Mouse (Mus musculus) spleen, adult 2 months (tissue): ENCODE results near the gene Necap2. TPM values are rescaled to one million over a fixed set of nuclear protein-coding genes. Genes with fewer than 3 reads are reported as not detected.

Experiments used
- DNase-seq, 2 experiments: peaks; one replicate each; pipeline versions ENCODE4 v3.0.0 to v3.0.0-alpha.2; 2012 to 2021; ENCODE audit warnings: low spot score in 2 of 2, low read depth in 1 of 2
- H3K27ac ChIP-seq: fragments of 200-500 bp; 2 replicates; pipeline ENCODE4 v1.5.1; 2012; ENCODE audit warnings: low read length, inconsistent platforms; ENCODE audit not compliant: insufficient read depth
- H3K27me3 ChIP-seq: fragments of 200-500 bp; 2 replicates; pipeline ENCODE4 v1.6.1; 2012; ENCODE audit warnings: mild to moderate bottlenecking, moderate library complexity, low read length, inconsistent platforms; ENCODE audit not compliant: control insufficient read depth, insufficient read depth
- H3K36me3 ChIP-seq: fragments of 200-500 bp; 2 replicates; pipeline ENCODE4 v1.6.1; 2012; ENCODE audit warnings: mild to moderate bottlenecking, low read length, inconsistent platforms; ENCODE audit not compliant: control insufficient read depth, insufficient read depth
- H3K4me1 ChIP-seq: fragments of 200-500 bp; 2 replicates; pipeline ENCODE4 v1.6.1; 2011; ENCODE audit warnings: inconsistent platforms; ENCODE audit not compliant: control insufficient read depth, insufficient read depth, insufficient read length
- H3K4me3 ChIP-seq: fragments of 200-500 bp; 2 replicates; pipeline ENCODE4 v1.5.1; 2011; ENCODE audit warnings: mild to moderate bottlenecking, inconsistent platforms; ENCODE audit not compliant: insufficient read depth, insufficient read length; ENCODE audit errors: extremely low read depth
- CTCF ChIP-seq: fragments of 200-500 bp; IDR thresholded peaks from 2 replicates; pipeline ENCODE4 v1.5.1; 2011; ENCODE audit warnings: mild to moderate bottlenecking, inconsistent platforms; ENCODE audit not compliant: insufficient read depth, insufficient read length, insufficient replicate concordance; ENCODE audit errors: extremely low read depth
- POLR2A ChIP-seq: fragments of 200-500 bp; IDR thresholded peaks from 2 replicates; pipeline ENCODE4 v1.6.1; 2011; ENCODE audit warnings: low read depth, low read length, inconsistent platforms
- WGBS: fragments of 180-500 bp; shearing (Covaris S2); methylation state at CpG from one replicate; pipeline ENCODE4 v1.1.7; 2018; 5-methylcytosine and 5-hydroxymethylcytosine counted together
- polyA plus RNA-seq: library from polyadenylated mRNA; depleted of rRNA; stranded (reverse); fragments of >200 nt; gene quantifications from 2 replicates; pipeline ENCODE4 v1.2.3, GENCODE M21; 2012

Necap2 gene
- polyA plus RNA-seq, 1 experiment, result 71.3 TPM

DNA sequence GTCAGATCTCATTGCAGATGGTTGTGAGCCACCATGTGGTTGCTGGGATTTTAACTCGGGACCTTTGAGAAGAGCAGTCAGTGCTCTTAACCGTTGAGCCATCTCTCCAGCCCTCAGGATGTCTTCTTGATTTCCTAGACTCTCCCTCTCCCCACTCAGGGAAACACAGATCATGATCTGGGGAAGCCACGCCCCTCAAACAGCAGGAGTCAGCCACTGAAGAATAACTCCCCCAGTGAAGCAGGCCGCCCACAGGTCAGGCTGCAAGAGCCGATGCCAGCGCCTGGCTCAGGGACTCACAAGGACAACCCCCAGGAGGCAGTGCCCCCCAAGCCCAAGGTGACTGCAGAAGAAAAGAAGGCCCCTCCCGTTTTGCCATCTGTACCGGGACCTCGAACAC, 18.6 kb upstream of the Necap2 start:
- TF ChIP-seq CTCF, result no peak
- no peak for TF ChIP-seq POLR2A
- Histone ChIP-seq H3K27me3 (no peaks in the 10 kb centered on the region), H3K4me1 (no peaks in the 10 kb centered on the region), H3K27ac (no peak overlapping the region), H3K4me3 (no peak overlapping the region), H3K36me3 (no peaks in the 10 kb centered on the region)
- DNase-seq, result no peak
- 42% methylated on average over 9 of the region's 9 CpGs for WGBS

DNA sequence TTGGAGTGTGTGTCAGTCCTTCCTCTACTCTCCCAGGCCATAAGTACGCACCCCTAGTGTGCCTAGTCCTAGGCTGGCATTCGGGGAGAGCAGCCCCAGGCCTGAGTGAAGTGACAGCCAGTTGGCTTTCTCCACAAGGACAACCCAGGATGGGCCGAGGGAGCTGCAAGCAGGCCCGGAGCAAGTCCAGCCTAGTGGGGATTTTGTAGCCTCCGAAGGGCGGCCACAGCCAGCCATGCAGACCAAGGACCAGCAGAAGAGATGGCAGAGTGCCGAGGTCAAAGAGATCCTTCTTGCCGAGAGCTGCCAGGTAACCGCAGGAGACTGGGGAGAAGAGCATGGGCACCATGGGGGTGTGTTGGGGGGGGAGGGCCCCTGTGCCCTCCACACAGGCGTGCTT, 16.9 kb upstream of the Necap2 start:
- 93% methylated on average over 10 of the region's 10 CpGs for WGBS

DNA sequence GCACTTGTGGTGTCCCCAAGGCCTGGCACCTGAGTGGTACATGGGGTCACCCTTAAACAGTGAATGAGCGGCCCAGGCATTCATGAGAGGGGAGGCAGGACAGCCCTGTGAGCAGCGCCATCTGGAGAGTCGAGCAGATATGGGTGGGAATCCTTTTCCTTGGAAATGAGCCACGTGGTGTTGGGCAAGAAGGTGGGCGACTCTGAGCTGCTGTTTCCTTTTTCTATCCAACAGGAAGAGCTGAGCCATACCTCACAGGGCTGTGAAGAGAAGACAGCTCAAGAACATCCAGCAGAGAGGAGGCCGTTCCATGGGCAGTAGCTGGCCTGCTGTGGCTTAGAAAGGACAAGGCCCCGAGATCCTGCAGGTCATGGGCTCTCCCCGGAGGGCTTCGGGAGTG, 10.6 kb upstream of the Necap2 start:
- WGBS, result 72% methylated on average over 9 of the region's 9 CpGs
- no peaks in the 10 kb centered on the region for H3K4me1 ChIP-seq
- no peaks in the 10 kb centered on the region for H3K36me3 ChIP-seq
- H3K27me3 ChIP-seq, result no peaks in the 10 kb centered on the region
- no peak for TF ChIP-seq POLR2A
- no peak for TF ChIP-seq CTCF
- H3K4me3 ChIP-seq, result no peak overlapping the region
- no peak overlapping the region for H3K27ac ChIP-seq
- DNase-seq, result no peak

More for the DNA sequence above, 16.9 kb upstream of the Necap2 start:
- no peaks in the 10 kb centered on the region for H3K27me3 ChIP-seq
- no peak overlapping the region for H3K4me3 ChIP-seq
- no peaks in the 10 kb centered on the region for H3K36me3 ChIP-seq
- no peaks in the 10 kb centered on the region for H3K4me1 ChIP-seq
- no peak overlapping the region for H3K27ac ChIP-seq
- DNase-seq, result no peak
- TF ChIP-seq POLR2A, result no peak
- no peak for TF ChIP-seq CTCF

DNA sequence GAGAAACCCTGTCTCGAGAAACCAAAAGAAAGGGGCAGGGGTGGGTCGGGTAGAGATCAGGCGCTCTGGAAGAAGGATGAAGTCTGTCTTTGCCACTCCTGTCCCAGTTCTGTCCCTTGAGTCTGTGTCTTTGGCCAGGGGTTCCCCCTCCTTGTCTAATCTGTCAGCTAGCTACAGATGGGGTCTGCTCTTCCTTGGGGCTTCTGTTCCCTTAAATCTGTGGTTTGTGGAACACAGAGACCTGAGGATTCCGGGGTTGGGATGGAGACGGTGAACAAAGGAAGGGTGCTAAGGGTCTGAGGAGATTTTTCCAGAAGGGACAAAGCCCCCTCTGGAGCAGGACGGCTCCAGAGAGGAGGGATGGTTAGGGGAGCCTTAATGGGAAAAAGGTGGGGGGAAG, 9.9 kb upstream of the Necap2 start, which contains the start of gene Spata21:
Gene Spata21, plus strand, starts transcription at position 301 of the 400 bp plus-strand sequence.
- Histone ChIP-seq H3K27me3 (no peaks in the 10 kb centered on the region), H3K4me3 (no peak within 1 kb of the TSS), H3K27ac (no peak within 1 kb of the TSS), H3K4me1 (no peaks in the 10 kb centered on the region), H3K36me3 (no peaks in the 10 kb centered on the region)
- no peak for TF ChIP-seq POLR2A
- no peak for TF ChIP-seq CTCF
- 83% methylated on average over 6 of the region's 6 CpGs for WGBS
- no peak for DNase-seq

DNA sequence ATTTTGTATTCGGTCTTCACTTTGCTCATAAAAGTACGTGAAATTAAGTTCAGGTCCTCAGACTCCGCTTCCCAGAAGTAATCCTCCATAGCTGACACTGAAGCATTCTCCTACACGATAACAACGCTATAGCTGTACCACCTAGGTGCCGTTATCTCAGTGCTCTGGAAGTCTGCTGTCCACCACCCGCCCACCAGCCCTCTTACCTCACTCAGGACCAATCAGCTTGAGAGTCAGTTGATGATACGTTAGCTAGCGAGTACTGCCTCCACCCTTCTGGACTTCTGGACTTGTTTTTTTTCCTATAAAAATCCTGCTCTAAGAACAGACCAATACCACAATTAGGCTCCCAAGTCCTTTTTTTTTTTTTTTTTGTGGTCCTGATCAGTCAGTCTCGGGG, 8.7 kb upstream of the Necap2 start:
- no peak overlapping the region for H3K27ac ChIP-seq
- no peak overlapping the region for H3K4me3 ChIP-seq
- TF ChIP-seq CTCF, result no peak
- TF ChIP-seq POLR2A, result no peak
- WGBS, result 88% methylated on average over 10 of the region's 10 CpGs
- no peaks in the 10 kb centered on the region for H3K36me3 ChIP-seq
- no peaks in the 10 kb centered on the region for H3K27me3 ChIP-seq
- H3K4me1 ChIP-seq, result no peaks in the 10 kb centered on the region
- no peak for DNase-seq

DNA sequence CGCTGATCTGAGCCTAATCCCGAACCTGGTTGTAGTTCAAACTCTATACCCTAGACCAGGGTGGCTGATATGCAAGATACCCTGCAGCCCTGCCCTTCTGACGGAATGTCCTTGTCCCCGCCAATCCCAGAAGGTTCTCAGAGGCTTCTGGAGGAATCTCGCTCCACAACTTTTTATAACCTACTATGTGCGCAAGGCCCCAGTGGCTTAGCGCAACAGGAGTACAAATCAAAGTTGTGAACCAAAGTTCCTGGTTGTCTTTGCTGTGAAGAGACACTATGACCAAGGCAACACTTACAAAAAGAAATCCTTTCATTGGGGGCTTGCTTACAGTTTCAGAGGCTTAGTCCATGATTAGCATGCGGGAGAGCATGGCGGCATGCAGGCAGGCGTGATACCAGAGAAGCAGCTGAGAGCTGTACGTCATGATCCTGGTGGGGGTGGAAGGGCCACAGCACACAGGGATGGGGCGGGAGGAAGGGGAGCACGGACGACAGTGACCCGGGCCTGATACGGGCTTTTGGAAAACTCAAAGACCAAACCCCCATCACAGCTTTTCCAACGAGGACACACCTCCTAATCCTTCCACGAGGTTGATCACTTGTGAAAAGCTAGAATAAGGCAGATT, 467 bp upstream of the Necap2 start:
- peaks cover 3% of the 10 kb centered on the region; the same call in 1 of the 2 replicates for H3K36me3 ChIP-seq
- 75% methylated on average over 18 of the region's 18 CpGs for WGBS
- H3K27me3 ChIP-seq, result no peaks in the 10 kb centered on the region
- DNase-seq, result no peak
- H3K4me1 ChIP-seq, result peaks cover 4% of the 10 kb centered on the region; the same call in 1 of the 2 replicates
- TF ChIP-seq POLR2A (no peak), CTCF (no peak)
- no peak overlapping the region for H3K4me3 ChIP-seq
- H3K27ac ChIP-seq, result no peak overlapping the region

DNA sequence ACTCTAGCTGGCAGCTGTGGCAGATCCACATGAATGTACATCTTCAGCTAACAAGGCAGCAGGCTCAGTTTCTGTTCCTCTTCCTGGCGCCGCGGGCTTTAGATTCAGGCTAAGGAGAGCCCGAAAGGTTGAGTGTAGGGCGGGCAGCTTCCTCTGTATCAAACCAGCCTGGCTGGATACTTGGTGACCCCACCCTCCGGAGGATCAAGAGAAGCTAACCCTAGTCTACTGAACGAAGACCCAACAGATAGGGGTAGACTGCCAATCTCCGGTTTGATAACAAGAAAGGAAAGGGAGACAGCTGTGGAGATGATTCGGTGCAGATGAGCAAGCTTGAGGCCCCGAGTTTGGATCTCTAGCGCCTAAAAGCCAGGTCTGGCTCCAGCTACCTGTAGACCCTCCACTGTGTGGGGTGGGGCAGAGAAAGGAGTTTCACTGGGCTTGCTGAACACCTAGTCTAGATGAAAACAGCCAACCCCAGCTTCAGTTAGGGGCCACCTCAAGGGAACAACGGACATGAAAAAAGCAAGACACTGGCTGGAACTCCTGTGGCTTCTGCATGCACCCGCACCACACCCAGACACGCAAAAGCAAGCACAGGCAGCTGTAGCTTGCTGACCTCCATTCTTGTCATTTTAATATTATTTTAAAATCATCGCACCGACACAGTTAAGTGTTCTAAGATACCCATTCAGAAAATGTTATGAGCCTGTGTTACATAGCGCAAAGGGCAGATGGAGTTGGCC, 1.2 kb downstream of the Necap2 start:
- TF ChIP-seq POLR2A, result no peak
- no peak for TF ChIP-seq CTCF
- Histone ChIP-seq H3K4me3 (peak overlapping the region; percentile 93), H3K36me3 (peaks cover 18% of the 10 kb centered on the region), H3K27me3 (no peaks in the 10 kb centered on the region), H3K4me1 (peaks cover 4% of the 10 kb centered on the region; the same call in 1 of the 2 replicates), H3K27ac (peak overlapping the region; percentile 80)
- WGBS, result 9% methylated on average over 17 of the region's 17 CpGs
- DNase-seq, result peak; percentile 53 to 78
